Mouse (Mus musculus): ENCODE data around the gene Ica1.

Gene Ica1

GRCm38 (mm10) chr6:8741659-8742058, 36.6 kb downstream of the Ica1 start:
- DNase-seq = no peak

- no peak for DNase-seq
These were observed 38.2 kb downstream of the Ica1 start for GRCm38 (mm10) chr6:8740092-8740491.

- DNase-seq = peak in 1 of 2 experiments; percentile 8
These were observed 39.9 kb downstream of the Ica1 start for GRCm38 (mm10) chr6:8738396-8738795.

- no peak for DNase-seq
These were observed 41.8 kb downstream of the Ica1 start for GRCm38 (mm10) chr6:8736493-8736820.

GRCm38 (mm10) chr6:8735657-8736492, 42.4 kb downstream of the Ica1 start:
- DNase-seq = peak; percentile 22 to 72

GRCm38 (mm10) chr6:8735044-8735443, 43.2 kb downstream of the Ica1 start:
- no peak for DNase-seq

GRCm38 (mm10) chr6:8732492-8732891, 45.8 kb downstream of the Ica1 start:
- no peak for DNase-seq

- no peak for DNase-seq
These were observed 46.6 kb downstream of the Ica1 start for GRCm38 (mm10) chr6:8731656-8732191.

- no peak for DNase-seq
These were observed 47.9 kb downstream of the Ica1 start for GRCm38 (mm10) chr6:8730433-8730832.

GRCm38 (mm10) chr6:8727806-8728205, 50.5 kb downstream of the Ica1 start:
- DNase-seq = no peak

GRCm38 (mm10) chr6:8725610-8726009, 52.7 kb downstream of the Ica1 start:
- DNase-seq = no peak

- no peak for DNase-seq
These were observed 58.6 kb downstream of the Ica1 start for GRCm38 (mm10) chr6:8719692-8720091.

- DNase-seq = no peak
These were observed 60.3 kb downstream of the Ica1 start for GRCm38 (mm10) chr6:8717967-8718366.

- no peak for DNase-seq
These were observed 61.7 kb downstream of the Ica1 start for GRCm38 (mm10) chr6:8716539-8716938.

GRCm38 (mm10) chr6:8711246-8711645, 67.0 kb downstream of the Ica1 start:
- DNase-seq = no peak

GRCm38 (mm10) chr6:8694636-8695514, 83.4 kb downstream of the Ica1 start:
- DNase-seq = peak; percentile 37 to 56

GRCm38 (mm10) chr6:8693926-8694635, 84.2 kb downstream of the Ica1 start:
- DNase-seq = no peak

- no peak for DNase-seq
These were observed 85.0 kb downstream of the Ica1 start for GRCm38 (mm10) chr6:8693141-8693881.

GRCm38 (mm10) chr6:8691199-8691975, 86.9 kb downstream of the Ica1 start:
- no peak for DNase-seq

GRCm38 (mm10) chr6:8690441-8690840, 87.8 kb downstream of the Ica1 start:
- DNase-seq = no peak

Data from kidney, adult 8-10 months (tissue).